Mouse (Mus musculus) midbrain, embryonic 11.5 days (tissue): Measurements from ENCODE around the gene Orm1. TPM values are rescaled to one million over a fixed set of nuclear protein-coding genes. Genes with fewer than 3 reads are reported as not detected.

ENCODE experiments used
- ATAC-seq: fragments of 200-750 bp; cut with Nextera tagmentation; 2 replicates; pipeline ENCODE4 v1.8.0; 2017; ENCODE audit warnings: moderate TSS enrichment, moderate library complexity; ENCODE audit not compliant: low FRiP score
- DNase-seq: peaks from one replicate; pipeline ENCODE4 v3.0.0; 2015; ENCODE audit warnings: low spot score; ENCODE audit errors: missing footprints
- H3K27ac ChIP-seq: fragments of 300-500 bp; sonication (generic); 2 replicates; pipeline ENCODE4 v1.5.1; 2014; ENCODE audit warnings: low read depth, low read length
- H3K27me3 ChIP-seq: fragments of 300-500 bp; sonication (generic); 2 replicates; pipeline ENCODE4 v1.6.1; 2014; ENCODE audit warnings: mild to moderate bottlenecking, low read length, moderate library complexity, mixed read lengths; ENCODE audit not compliant: control insufficient read depth, insufficient read depth
- H3K36me3 ChIP-seq: fragments of 300-500 bp; sonication (generic); 2 replicates; pipeline ENCODE4 v1.6.1; 2014; ENCODE audit warnings: mild to moderate bottlenecking, low read length, moderate library complexity, mixed read lengths; ENCODE audit not compliant: control insufficient read depth, insufficient read depth
- H3K4me1 ChIP-seq: fragments of 300-500 bp; sonication (generic); 2 replicates; pipeline ENCODE4 v1.6.1; 2014; ENCODE audit warnings: low read length; ENCODE audit not compliant: control insufficient read depth, insufficient read depth
- H3K4me2 ChIP-seq: fragments of 300-500 bp; sonication (generic); 2 replicates; pipeline ENCODE4 v1.6.1; 2014; ENCODE audit warnings: mild to moderate bottlenecking, moderate library complexity
- H3K4me3 ChIP-seq: fragments of 300-500 bp; sonication (generic); 2 replicates; pipeline ENCODE4 v1.5.1; 2014; ENCODE audit warnings: low read depth, low read length
- H3K9ac ChIP-seq: fragments of 300-500 bp; sonication (generic); 2 replicates; pipeline ENCODE4 v1.6.1; 2014; ENCODE audit warnings: low read length
- H3K9me3 ChIP-seq: fragments of 300-500 bp; sonication (generic); 2 replicates; pipeline ENCODE4 v1.6.1; 2016; ENCODE audit warnings: low read length; ENCODE audit not compliant: control insufficient read depth
- WGBS: fragments of 180-500 bp; shearing (Covaris S2); extraction: QIAGEN DNeasy Blood & Tissue Kit; methylation state at CpG from one replicate; pipeline ENCODE4 v1.1.7; 2014; 5-methylcytosine and 5-hydroxymethylcytosine counted together
- polyA plus RNA-seq: library from polyadenylated mRNA; unstranded; fragments of >200 nt; fragmentation: Nextera tagmentation; extraction: Ambion mirVana; gene quantifications from 2 replicates; pipeline ENCODE4 v1.2.1, GENCODE M21; 2014

Orm1 gene
- polyA plus RNA-seq, 1 experiment from 2014 or later: not detected

DNA sequence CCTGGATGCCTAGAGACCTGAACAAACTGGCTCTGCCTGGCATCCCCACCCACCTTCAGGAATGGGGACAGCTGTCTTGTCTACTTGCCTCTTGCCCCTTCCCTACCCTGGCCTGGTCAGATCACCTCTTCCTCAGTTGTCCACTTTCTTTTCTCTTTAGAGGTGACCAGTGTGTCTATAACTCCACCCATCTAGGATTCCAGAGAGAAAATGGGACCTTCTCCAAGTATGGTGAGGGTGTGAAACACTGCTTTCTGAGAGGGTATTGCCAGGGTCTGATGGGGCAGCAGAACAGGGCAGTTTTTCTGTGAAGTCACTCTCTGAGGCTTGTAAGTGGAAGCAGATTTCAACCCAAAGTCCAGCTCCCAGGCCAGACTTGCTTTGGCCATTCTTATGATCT, 901 bp downstream of the Orm1 start:
- ATAC-seq (no peak), DNase-seq (no peak)

DNA sequence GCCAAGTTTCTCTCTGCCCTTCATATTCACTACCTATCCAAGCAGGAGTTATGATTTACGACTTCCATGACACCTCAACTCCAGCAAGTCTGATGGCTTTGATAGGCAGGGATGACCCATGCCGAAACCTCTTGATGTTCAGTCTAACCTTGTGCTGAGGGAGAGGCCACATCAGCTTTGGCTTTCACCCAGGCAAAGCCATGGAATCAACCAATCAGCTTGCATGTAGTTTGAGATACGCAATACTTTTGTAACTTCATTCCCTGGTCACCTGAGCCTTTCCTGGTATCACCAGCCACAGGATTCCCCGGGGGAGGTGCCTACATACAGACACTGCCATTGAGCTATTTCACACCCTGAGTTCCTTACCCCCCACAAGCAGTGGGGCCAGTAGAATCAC, 2.3 kb downstream of the Orm1 start:
- Histone ChIP-seq H3K27ac (no peak overlapping the region), H3K27me3 (no peaks in the 10 kb centered on the region), H3K4me1 (no peaks in the 10 kb centered on the region), H3K9ac (no peak overlapping the region), H3K4me2 (no peak overlapping the region), H3K9me3 (no peaks in the 10 kb centered on the region), H3K4me3 (no peak overlapping the region), H3K36me3 (no peaks in the 10 kb centered on the region)
- DNase-seq (no peak), ATAC-seq (no peak)
- WGBS: 89% methylated on average over 4 of the region's 4 CpGs

More for the DNA sequence above, 901 bp downstream of the Orm1 start:
- Histone ChIP-seq H3K4me1 (no peaks in the 10 kb centered on the region), H3K27me3 (no peaks in the 10 kb centered on the region), H3K36me3 (no peaks in the 10 kb centered on the region), H3K9ac (no peak overlapping the region), H3K4me3 (no peak overlapping the region), H3K4me2 (no peak overlapping the region), H3K27ac (no peak overlapping the region), H3K9me3 (no peaks in the 10 kb centered on the region)

- H3K27ac ChIP-seq: no peak overlapping the region
- H3K4me2 ChIP-seq: no peak overlapping the region
- no peaks in the 10 kb centered on the region for H3K27me3 ChIP-seq
- H3K36me3 ChIP-seq: no peaks in the 10 kb centered on the region
- H3K4me1 ChIP-seq: no peaks in the 10 kb centered on the region
- ATAC-seq: no peak
- WGBS: 74% methylated on average over 6 of the region's 6 CpGs
- no peak overlapping the region for H3K9ac ChIP-seq
- DNase-seq: no peak
- H3K9me3 ChIP-seq: no peaks in the 10 kb centered on the region
- H3K4me3 ChIP-seq: no peak overlapping the region
Measured at GRCm38 (mm10) chr4:63348524-63348923, 4.2 kb downstream of the Orm1 start.

GRCm38 (mm10) chr4:63355877-63356665, 11.7 kb downstream of the Orm1 start, which contains the start of gene Orm3:
Orm3 (plus strand) TSS chr4:63356162.
- no peaks in the 10 kb centered on the region for H3K4me1 ChIP-seq
- no peak within 1 kb of the TSS for H3K4me2 ChIP-seq
- no peak within 1 kb of the TSS for H3K4me3 ChIP-seq
- 82% methylated on average over 4 of the region's 4 CpGs for WGBS
- DNase-seq (peak; percentile 77), ATAC-seq (no peak)
- no peaks in the 10 kb centered on the region for H3K36me3 ChIP-seq
- H3K9ac ChIP-seq: no peak within 1 kb of the TSS
- no peaks in the 10 kb centered on the region for H3K27me3 ChIP-seq
- no peaks in the 10 kb centered on the region for H3K9me3 ChIP-seq
- H3K27ac ChIP-seq: no peak within 1 kb of the TSS

DNA sequence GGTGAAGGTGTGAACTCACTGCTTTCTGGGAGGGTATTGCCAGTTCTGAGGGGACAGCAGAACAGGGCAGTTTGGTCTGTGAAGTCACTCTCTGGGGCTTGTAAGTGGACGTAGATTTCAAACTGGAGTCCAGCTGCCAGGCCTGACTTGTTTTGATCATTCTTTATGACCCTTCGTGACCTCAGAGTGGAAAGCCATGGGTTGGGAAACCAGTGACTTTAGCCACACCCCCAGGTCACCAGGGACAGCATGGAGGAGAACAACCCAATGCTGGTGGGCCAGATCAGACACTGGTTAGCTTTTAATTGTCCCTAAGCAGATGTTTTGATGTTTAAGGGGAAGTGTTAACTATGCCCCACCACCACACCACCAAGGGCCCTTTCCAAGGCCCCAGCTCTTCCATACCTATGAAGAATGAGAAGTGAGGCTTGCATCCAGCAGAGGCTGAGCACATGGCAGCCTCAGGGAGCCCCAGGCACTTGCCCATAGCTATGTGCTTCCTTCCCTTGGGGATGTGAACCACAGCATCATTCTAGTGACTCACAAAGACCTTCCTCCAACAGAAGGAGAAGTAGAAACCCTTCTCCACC, 12.7 kb downstream of the Orm1 start:
- WGBS: 63% methylated on average over 2 of the region's 2 CpGs
- no peaks in the 10 kb centered on the region for H3K27me3 ChIP-seq

GRCm38 (mm10) chr4:63359861-63360260, 15.5 kb downstream of the Orm1 start:
- Histone ChIP-seq H3K9ac (no peak overlapping the region), H3K4me2 (no peak overlapping the region), H3K4me1 (no peaks in the 10 kb centered on the region), H3K27me3 (no peaks in the 10 kb centered on the region), H3K4me3 (no peak overlapping the region), H3K9me3 (no peaks in the 10 kb centered on the region), H3K27ac (no peak overlapping the region), H3K36me3 (no peaks in the 10 kb centered on the region)
- DNase-seq: peak; percentile 76
- WGBS: 77% methylated on average over 6 of the region's 6 CpGs
- ATAC-seq: peak; percentile 35; the same call in 1 of the 2 replicates

More for the DNA sequence above, 12.7 kb downstream of the Orm1 start:
- no peak overlapping the region for H3K4me2 ChIP-seq
- no peak overlapping the region for H3K9ac ChIP-seq
- DNase-seq: no peak
- ATAC-seq: no peak
- H3K36me3 ChIP-seq: no peaks in the 10 kb centered on the region
- no peaks in the 10 kb centered on the region for H3K4me1 ChIP-seq
- H3K27ac ChIP-seq: no peak overlapping the region
- H3K9me3 ChIP-seq: no peaks in the 10 kb centered on the region
- no peak overlapping the region for H3K4me3 ChIP-seq

DNA sequence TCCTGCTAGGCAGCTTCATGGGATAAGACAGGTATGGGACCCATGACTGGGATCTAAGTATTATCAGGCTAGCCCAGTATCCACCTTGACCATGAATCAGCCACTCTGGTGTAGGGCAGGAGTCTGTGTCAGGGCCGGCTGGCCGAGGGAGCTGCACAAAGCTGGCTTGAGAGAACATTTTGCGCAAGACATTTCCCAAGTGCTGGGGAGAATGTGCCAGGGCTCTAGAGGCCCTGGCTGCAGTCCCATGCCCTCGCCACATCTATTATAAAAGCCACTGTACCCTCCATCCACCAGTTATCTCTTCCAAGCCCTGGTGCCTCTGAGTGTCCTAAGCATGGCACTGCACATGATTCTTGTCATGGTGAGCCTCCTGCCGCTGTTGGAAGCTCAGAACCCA, 17.8 kb downstream of the Orm1 start, which contains the start of gene Orm2:
Gene Orm2, plus strand, starts transcription at position 300 of the 400 bp plus-strand sequence.
- H3K27ac ChIP-seq: no peak within 1 kb of the TSS
- ATAC-seq (no peak), DNase-seq (peak; percentile 33)
- no peak within 1 kb of the TSS for H3K4me3 ChIP-seq
- no peaks in the 10 kb centered on the region for H3K9me3 ChIP-seq
- H3K9ac ChIP-seq: no peak within 1 kb of the TSS
- no peaks in the 10 kb centered on the region for H3K36me3 ChIP-seq
- no peaks in the 10 kb centered on the region for H3K4me1 ChIP-seq
- H3K4me2 ChIP-seq: no peak within 1 kb of the TSS
- H3K27me3 ChIP-seq: no peaks in the 10 kb centered on the region
- WGBS: 91% methylated on average over 5 of the region's 5 CpGs

GRCm38 (mm10) chr4:63368577-63368976, 24.2 kb downstream of the Orm1 start:
- DNase-seq: peak; percentile 99
- Histone ChIP-seq H3K4me2 (no peak overlapping the region), H3K36me3 (peaks cover 4% of the 10 kb centered on the region), H3K27ac (no peak overlapping the region), H3K4me1 (no peaks in the 10 kb centered on the region), H3K4me3 (no peak overlapping the region), H3K9me3 (no peaks in the 10 kb centered on the region), H3K27me3 (no peaks in the 10 kb centered on the region), H3K9ac (no peak overlapping the region)
- ATAC-seq: peak; percentile 68
- 14% methylated on average over 4 of the region's 4 CpGs for WGBS

- no peaks in the 10 kb centered on the region for H3K9me3 ChIP-seq
- H3K4me1 ChIP-seq: no peaks in the 10 kb centered on the region
- no peak overlapping the region for H3K9ac ChIP-seq
- H3K27ac ChIP-seq: no peak overlapping the region
- peak; percentile 85 for DNase-seq
- no peak for ATAC-seq
- WGBS: 35% methylated on average over 7 of the region's 7 CpGs
- no peak overlapping the region for H3K4me2 ChIP-seq
- no peak overlapping the region for H3K4me3 ChIP-seq
- peaks cover 8% of the 10 kb centered on the region for H3K36me3 ChIP-seq
- H3K27me3 ChIP-seq: no peaks in the 10 kb centered on the region
Measured at GRCm38 (mm10) chr4:63370897-63371296, 26.5 kb downstream of the Orm1 start.
